Mouse (Mus musculus): ENCODE data around the gene Srgap1. TPM values are rescaled to one million over a fixed set of nuclear protein-coding genes. Genes with fewer than 3 reads are reported as not detected.

Srgap1 gene
- total RNA-seq, 2 experiments from 2014 or later: 11.9 to 13.2 TPM

DNA sequence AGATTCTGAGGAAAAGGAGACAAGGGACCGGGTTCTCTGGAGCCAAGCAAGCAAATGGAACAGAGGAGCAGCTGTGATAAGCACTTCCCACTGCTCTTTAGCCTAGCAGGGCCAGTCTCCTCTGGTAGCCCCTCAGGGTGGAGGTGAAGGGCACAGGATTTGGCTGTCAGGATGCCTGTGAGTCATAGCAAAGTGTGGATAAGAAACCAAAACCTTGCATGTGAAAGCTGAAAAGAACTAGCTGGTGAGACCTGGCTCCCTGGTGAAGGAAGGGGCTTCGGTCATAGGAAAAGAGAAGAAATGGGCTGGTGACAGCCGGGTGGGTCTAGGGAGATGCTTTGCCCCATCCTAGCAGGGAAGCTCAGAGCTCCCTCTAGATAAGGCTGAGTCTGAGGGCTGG lies 30.5 kb downstream of the Srgap1 start:
- DNase-seq: no peak

DNA sequence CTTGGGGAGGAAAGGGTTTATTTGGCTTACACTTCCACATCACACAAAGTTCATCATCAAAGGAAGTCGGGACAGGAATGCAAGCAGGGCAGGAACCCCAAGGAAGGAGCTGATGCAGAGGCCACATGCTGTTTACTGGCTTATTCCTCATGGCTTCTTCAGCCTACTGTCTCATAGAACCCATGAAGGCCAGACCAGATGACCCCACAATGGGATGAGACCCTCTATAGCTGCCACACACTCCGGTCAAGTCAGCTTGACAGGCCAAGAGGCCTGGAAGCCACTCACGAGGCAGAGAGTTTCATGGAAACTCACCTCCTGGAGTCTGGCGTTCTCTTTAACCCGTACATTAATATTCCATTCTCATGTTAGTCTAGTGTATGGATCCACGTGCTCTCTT lies 34.8 kb downstream of the Srgap1 start:
- no peak for DNase-seq

DNA sequence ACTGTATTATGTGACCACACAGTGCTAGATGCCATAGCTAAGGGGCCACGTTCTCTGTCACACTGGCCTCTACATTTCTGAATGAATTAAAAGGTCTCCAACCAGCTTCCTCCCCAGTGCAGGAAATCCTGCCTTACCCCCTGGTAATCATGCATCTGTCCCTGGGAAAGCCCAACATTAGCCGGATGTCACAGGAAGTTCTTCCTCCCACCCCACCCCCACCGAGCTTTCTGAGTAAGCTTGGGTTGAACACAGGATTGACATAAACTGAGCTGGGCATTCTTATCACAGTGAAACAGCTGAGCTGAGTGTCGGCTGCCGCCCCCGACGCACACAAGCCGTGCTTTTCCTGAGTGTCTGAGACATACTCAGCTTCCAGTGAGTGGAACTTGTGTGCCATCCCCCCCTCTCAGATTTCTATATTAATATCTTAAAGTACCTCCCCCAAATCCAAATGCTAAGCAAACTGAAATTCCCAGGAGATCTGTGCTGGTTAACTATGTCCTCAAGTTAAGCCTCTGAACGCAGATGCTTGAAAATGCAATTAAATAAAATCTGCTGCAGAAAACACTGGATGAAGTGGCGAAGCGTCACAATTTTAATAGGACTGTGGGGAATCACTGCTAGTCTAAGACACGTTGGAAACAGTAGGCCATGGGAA lies 38.3 kb downstream of the Srgap1 start:
- peak; percentile 57 for DNase-seq

DNA sequence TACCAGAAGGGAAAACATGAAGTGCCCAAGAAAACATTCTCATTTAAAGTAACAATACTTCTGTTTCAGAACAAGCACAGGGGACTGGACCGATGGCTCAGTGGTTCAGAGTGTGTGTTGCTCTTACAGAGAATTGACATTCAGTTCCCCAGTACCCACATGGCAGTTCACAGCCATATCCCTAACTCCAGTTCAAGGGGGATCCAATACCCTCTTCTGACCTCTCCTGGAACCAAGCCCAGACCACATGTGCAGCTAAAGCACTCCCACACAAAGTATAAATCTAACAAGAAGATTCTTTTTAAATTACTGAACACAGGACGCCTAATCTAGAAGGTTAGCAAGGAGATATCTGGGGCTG lies 38.8 kb downstream of the Srgap1 start:
- DNase-seq: no peak

DNA sequence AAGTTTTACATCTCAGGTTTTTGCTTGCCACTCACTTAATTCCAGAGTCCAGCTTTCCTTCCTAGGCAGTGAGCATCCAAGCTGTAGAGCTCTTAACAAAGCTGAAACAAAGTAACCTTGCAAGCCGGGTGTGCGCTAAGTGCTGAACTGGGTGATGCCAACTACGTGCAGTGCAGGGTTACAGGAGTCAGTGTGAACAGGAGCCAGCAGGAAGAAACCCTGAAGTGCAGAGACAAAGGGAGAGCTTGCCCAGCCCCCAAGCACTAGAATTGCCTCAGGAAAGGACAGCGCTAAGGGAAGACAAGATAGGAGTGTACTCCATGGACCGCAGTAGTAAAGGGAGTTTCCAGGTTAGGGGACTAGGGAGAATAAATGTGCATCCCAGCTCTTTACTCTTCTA lies 40.5 kb downstream of the Srgap1 start:
- no peak for DNase-seq

DNA sequence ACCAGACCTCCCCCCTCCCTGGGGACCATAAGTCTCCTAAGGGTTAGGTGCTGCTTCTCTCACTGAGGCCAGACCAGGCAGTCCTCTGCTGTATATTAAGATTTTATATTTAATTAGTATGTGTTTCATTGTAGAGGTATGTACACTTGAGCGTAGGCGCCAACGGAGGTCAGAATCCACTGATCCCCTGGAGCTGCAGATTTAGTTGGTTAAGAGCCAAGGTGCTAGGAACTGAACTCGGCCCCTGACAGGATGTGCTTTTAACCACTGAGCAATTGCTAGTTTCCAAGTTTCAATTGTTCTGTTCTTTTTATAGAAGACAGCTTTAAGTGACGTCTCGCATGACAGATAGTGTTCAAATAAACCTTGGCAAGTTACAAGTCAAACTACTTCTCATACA lies 41.0 kb downstream of the Srgap1 start:
- DNase-seq: no peak

DNA sequence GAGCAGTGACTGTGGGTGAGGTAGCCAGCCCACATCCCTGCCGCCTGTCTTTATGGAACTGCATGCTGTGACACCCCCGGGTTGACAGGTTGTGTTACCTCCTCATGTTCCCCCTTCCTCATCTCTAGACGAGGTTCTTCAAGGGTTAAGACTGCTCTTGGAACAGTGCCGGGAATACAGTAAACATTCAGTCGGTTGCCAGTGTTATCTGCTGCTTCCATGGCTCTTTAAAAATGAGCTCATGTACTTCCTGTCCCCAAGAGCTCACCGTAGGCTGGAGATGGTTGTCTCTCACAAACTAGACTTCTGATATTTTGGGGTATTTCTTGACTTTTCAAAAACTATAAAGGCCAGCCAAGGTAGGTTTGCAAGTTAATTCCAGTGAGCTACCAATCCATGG lies 41.6 kb downstream of the Srgap1 start:
- DNase-seq: peak; percentile 27

DNA sequence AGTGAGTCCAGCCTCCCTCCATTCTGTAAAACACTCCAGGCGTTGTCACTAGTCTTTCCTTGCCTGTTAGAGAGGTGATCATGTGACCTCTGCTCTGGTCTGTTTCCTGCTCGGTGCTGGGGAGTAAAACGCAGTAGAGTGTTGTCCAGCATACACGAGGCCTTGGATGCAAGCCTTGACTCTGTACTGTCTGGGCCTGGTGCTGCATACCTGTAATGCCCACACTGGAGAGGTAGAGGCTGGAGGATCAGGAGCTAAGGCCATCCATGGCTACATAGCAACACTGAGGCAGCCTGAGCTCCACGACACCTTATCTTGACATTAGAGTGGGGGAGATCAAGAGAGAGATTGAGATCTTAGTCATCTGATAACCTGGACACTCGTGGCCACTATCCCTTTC lies 44.2 kb downstream of the Srgap1 start:
- no peak for DNase-seq

DNA sequence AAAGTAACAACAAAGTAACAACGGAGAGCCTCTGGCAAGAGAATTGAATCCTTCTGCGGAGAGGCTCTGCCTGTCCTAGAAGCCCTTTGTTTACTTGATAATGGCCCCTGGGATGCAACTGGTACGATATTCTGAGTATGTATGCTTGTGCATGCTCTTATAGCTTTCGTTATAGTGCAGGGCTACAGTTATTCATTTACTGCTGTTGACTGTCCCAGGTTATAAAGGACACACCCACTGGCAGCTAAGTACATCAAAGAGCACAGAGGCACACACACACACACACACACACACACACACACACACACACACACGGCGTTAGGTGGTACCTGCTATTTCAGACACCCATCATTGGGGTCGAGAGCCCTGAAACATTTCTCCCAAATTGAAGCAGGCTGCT lies 48.3 kb downstream of the Srgap1 start:
- no peak for DNase-seq

DNA sequence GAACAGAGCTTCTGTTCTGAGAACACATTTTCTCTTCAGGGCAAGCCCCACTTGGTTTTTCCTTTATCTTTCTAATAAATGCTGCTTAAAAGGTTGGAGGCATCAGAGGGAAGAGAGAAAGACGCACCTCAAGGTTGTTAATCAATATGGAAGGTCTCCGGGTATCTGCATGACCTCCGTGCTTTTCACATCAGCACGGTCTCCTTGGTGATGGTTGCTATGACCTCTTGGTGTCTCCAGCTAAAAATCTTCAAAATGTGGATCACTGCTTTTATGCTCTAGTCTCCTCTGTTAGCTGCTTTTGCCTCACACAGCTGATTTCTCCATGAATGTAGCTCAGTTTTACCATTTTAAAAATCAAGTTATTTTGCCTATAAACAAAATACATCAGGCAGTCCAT lies 50.6 kb downstream of the Srgap1 start:
- DNase-seq: no peak

DNA sequence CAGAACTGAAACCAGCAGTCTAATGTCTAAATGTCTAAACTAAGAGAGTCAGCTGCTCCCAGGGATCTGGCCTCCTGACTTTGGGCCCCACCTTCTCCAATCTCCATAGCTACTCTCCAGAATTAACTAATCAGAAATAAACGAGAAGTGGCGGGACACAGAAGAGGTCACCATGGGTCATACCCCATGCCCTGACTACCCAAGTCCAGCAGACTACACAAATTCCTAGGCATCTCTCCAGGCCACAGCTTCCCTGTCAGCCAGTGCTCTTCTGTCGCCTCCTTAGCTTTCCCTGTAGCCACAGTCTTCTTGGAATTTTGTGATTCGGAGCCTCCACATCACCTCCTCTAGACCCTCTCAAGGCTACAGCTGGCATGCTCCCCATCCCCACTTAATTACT lies 51.7 kb downstream of the Srgap1 start:
- DNase-seq: no peak

DNA sequence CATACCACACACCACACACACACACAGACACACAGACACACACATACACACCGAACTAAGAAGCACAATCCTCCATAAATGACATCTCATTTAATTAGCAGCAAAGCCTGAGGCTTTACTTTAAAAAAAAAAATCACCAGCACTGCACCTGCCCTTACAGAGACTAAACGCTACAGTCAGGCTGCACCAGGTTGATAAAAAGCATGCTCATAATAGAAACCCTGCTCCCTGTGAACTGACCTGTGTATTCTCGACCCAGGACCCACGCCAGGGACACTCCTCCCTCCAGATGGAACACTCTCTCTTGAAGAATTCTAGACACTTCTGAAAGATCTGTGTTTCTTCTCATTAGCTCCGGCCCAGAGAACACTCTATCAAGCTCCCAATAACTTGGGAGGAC lies 52.5 kb downstream of the Srgap1 start:
- no peak for DNase-seq

DNA sequence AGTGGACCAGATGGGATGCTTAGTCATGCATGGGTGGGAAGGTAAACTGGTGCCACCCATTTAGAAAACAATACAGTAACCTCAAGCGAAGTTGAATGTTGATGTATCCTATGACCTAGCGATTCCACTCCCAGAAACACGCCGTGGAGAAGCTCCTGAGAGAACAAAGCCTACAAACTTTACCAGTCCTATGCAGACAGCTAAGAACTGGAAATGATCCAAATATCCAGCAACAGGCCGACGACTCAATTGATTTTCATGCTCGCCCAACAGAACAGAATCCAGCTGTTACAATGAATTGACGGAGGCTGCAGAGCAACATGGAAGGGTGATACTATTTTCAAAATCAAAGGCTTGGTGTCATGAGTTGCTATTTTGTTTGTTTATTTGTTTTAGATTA lies 54.5 kb downstream of the Srgap1 start:
- DNase-seq: no peak

DNA sequence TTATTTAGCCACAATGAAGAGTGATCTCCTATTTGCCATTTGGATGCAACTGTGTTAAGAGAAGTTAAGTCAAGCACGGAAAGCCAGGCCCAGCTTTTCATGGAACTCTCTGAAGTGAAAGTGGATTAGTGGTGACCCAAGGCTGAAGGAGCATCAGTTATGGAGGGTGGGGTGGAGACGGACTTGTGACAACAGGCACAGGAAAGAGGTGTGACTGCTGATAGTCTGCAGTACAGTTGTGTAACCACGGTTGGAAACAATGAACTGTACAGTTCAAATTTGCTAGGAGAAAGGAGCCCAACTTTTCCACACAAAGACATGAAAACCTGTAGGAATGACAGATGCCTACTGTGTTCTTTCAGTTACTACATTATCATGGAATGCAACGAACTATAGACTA lies 60.1 kb downstream of the Srgap1 start:
- no peak for DNase-seq

DNA sequence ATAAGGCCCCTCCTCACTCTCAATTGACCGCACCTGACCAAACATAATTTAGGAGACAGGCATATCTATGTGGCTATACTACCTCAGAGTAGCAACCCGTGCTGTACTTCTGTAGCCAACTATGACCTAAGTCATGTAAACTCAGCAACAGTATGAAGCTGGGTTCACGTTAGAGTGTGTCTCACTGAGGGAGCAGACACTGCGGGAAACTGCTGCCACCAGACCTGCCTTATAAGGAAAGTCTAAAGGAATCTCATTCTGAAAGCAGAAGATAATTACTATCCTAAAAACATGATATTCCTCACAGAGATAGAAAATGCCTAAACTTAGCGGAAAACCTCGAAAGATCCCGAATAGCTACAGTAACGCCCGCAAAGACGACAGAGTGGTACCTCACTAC lies 62.2 kb downstream of the Srgap1 start:
- DNase-seq: no peak

DNA sequence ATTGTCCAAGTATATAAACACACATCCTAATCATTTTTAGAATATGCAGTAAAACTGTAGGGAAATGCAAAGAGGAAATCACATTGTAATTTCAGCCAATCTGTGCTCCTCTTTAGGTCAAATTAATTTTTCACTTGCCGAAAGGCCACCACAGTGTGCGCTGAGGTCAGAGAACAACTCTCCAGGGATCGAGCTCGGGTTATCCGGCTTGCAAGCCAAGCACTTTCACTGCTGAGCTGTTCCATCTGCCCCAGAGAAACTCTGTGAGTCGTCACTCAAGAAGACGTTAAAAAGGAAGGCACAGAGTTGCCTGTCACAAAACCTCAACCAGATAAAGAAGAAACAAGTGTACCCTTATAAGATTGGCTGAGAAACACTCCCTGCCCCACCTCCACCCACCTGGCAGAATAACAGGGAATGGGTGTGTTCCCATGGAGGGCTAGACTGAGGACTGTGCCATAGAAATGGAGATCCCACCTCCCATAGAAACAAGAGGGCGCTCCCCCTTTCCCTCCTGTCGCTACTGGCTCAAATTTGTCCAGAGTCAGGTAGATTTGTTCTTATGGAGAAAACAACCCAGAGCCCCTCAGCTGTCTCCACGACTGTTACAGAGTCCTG lies 63.0 kb downstream of the Srgap1 start:
- DNase-seq: peak; percentile 46

DNA sequence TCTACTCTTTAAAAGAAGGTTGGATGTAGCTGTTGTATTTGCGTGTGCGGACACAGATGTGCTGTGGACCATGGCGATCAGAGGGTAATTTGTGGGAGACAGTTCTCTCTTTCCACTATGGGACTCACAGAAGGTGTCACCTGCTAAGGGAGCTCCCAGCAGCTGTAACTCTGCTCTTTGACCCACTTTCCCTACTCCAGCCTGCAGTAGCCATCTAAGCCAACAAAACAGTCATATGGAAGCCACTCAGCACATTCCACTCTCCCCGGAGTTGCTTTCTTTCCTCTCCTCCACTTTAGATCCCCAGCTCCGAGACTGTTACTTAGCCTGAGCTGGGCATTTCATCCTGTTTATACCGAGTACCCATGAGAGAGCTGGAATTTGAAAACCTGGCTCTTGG lies 71.8 kb downstream of the Srgap1 start:
- no peak for DNase-seq

DNA sequence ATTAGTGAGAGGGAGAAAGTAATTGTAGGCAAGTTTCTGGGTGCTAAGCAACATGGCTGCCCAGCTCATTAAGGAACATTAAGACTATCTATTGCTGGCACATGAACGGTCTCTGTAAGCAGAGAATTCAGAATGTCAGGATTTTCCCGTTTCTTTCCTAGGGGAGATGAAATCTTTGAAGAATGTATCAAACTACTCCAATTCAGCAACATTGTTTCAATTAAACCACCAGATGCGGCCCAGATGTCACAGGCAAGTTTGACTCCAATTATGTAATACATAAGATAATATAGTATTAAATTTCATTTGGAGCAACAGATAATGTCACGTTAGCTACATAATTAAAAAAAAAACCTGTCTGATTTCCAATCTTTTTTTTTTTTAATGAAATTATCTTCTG lies 72.5 kb downstream of the Srgap1 start:
- DNase-seq: no peak

DNA sequence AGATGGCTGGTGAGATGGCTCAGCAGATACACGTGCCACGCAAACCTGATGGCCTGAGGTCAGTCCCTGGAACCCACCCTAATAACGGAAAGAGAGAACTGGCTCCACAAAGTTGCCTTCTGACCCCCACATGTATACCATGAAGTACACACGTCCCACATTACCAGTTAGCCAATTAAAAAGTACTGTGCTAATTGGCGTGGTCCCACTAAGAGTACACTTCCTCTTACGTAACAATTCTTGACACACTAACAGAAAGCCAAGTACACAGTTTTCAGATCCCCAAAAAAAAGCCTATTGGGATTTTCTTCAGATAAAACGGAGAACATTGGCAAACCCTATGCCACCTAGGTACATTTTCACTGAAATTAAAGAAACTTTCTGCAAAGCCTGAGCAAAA lies 73.8 kb downstream of the Srgap1 start:
- DNase-seq: no peak

DNA sequence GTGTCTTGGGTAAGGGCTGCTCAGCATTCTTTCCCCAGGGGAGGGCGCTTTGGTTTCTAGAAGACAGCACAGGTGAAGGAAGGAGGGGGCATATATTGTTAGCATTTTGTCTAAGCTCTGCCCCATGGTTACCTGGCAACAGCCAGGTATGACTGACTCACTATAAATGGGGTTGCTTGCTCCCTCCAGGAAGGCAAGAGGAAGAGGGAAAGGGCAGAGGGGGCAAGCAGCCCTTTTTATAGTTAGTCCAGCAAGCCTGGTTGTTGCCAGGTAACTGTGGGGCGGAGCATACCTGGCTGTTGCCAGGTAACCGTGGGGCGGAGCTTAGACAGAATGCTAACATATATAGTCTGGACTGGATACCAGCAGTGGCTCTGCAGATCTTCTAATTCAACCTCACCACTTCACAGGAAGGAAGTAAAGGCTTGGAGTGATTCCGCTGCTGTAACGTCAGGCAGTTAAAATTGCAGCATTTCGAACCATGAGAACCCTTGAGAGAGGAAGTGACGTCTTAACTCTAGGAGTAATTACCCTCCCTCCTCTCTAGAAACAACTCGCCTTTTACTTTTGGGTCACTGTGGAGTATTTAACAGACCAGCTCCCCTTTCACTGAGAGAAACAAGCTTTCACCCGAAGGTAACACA lies 74.7 kb downstream of the Srgap1 start:
- no peak for DNase-seq

DNA sequence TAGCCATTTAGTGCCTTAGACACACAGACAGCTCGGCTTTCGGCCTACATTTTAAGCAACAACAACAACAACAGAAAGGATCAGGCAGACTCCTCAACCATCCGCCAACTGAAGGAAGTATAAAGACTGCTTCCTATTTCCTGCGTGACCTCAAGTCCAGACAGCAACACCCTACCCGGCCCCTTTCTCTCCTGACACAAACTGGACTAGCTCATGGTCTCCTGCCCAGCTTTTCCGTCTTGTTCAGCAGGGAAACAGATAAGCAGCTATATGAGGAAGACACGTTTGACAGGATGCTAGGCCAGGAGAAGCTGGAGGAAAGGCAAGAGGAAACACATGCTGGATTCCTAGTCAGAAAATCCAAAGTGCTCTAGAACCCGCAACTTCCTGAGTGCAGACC lies 75.5 kb downstream of the Srgap1 start:
- no peak for DNase-seq

DNA sequence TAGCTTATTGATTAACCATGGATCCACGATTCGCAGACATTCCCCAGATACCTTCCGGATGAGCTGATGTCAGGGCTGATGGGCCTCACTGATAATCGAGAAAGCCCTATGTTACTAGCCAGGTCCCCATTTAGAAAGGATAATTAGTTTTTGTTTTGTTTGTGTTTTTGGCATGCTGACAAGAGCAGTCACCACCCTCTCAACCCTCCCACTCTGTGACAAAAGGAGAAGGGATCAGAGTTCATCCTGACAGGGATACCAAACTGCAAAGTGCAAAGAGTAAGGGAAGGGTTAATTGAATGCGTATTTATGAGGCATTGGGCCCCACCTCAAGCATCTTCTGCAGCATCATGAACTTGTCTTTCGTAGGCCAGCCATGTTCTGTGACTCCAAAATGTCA lies 76.2 kb downstream of the Srgap1 start:
- no peak for DNase-seq

DNA sequence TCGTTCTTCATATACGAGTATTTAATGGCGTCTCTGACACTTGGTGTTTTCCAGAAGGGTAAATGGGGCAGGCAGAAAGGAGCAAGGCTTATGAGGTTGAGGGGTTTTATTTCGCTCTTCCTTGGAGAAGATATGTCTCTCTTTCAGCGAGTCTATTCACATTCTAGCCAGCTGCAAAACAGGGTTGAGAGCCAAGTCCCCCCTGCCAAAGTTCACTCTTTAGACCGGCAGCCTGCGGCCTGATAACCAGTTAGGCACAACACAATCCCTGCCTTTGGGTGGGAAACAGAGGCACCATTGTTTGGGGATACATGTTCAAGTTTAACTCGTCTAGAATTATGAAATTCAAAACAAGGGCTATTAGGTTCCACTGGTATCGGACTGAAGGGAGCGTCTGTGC lies 83.0 kb downstream of the Srgap1 start:
- no peak for DNase-seq

DNA sequence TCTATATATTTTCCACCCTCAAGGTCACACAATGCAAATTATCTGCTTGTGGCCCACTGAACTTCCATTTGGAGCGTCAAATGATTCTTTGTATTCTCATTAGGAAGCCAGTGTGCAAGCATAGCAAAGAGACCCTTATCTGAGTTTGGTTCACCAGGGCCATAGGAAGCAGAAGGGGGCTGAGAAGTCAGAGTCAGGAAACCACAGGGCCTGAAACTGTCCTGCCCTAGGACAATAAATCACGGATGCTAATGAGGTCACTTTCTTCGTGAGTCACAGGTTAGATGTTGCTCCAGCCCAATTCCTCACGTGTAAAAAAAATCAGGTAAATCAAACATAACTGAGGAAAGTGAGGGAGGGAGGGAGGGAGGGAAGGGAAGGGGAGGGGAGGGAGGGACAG lies 85.1 kb downstream of the Srgap1 start:
- no peak for DNase-seq

Measured in heart, postnatal 4 days (tissue).